Mouse (Mus musculus): ENCODE data around the gene Rbm8a.
"Not testable (repeated sequence)": the region's sequence is repeated elsewhere in the genome, so short reads cannot be mapped to it uniquely, and the experiment has no call there.

The Rbm8a gene

DNA sequence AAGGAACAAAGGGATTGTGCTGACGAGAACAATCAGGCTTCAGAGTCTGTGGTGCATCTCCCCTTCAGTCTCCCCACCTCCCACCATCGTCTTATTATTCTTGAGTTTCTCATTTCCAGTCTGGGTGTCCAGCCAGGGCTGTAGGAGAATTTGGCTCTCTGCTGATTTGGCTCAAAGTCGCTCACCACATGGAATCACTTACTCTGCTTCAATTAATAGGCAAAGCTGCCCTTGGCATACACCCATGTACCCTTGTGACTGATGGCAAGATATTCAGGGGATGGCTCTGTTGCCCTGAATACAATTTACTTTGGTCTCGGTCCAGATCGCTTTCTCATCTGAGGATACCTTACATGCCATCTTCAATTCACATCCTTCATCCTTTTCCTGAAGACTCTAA lies 26.4 kb upstream of the Rbm8a start:
- DNase-seq (ENCODE audit: low spot score in 2 of 2): no peak

DNA sequence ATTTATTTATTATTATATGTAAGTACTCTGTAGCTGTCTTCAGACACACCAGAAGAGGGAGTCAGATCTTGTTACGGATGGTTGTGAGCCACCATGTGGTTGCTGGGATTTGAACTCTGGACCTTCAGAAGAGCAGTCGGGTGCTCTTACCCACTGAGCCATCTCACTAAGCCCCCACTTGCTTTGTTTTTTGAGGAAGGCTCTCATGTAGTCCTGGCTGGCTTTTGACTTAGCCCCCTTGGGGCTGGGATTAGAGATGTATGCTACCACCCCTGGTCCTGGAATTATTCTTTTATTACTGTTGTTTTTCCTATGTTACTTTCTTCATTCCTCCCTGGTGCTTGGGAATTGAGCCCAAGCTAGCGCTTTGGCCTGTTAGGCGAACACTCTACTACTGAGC lies 23.7 kb upstream of the Rbm8a start:
- not testable (repeated sequence) for DNase-seq (ENCODE audit: low spot score in 2 of 2)

DNA sequence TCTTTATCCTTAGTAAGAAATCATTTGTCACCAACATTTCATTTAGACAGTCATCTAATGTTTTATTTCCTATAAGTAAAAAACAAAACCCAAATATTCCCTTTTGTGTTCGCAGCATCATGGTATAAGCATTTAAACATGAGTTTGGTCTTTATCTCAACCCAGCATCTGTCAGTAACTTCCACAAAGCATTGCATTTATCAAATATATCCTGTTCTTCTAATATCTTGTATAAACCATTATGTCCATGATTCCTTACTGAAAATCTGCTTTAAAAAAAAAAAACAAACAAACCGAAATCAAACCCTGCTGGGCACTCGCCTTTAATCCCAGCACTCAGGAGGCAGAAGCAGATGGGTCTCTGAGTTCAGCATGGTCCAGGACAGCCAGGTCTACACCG lies 23.1 kb upstream of the Rbm8a start:
- no peak for DNase-seq (ENCODE audit: low spot score in 2 of 2)

DNA sequence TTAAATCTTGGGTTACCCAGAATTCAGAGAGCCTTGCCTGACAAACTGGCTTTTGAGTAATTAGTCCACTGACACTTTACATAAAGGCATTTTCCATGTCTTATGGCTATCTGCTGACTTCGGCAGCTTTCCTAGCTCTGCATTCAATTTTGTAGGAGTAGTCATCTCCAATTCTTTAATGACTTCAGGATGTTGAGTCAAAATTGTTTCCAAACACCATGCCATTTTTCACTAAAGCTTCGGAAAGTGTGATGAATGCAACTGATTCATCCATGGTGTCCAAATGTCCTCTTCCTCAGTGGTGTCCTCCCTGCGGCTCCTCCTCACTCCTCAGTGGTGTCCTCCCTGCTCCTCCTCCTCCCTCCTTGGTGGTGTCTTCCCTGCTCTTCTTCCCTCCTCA lies 11.8 kb upstream of the Rbm8a start:
- DNase-seq (ENCODE audit: low spot score in 2 of 2): no peak

DNA sequence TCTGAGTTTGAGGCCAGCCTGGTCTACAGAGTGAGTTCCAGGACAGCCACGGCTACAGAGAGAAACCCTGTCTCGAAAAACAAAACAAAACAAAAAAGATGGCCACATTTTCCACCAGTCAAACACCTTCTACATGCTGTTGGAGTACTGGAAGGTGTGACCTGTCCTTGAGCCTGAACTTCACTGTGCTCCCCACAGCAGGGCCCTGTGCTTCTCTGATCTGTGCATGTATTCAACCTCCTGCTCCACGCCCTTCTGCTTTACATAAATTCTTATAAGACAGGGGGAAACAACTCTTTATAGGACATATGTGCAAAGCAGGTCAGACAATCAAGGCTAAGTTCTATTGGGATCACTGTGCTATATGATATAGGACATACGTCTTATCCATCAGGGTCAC lies 6.5 kb upstream of the Rbm8a start:
- DNase-seq (ENCODE audit: low spot score in 2 of 2): no peak

DNA sequence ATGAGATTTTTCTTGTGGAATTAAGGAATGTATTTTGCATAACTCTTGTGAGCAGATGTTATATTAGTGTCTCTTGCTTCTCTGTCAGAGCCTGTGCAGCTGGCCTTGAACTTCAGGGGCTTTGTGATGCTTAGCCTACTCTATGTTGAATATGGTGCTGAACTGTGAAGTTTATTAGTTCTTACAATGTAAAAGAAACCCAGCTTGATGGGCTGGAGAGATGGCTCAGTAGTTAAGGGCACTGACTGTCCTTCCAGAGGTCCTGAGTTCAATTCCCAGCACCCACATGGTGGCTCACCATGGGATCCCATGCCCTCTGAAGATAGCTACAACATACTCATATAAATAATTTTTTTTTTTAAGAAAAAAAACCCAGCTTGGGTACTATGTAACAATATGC lies 2.3 kb downstream of the Rbm8a start:
- no peak for DNase-seq (ENCODE audit: low spot score in 2 of 2)

DNA sequence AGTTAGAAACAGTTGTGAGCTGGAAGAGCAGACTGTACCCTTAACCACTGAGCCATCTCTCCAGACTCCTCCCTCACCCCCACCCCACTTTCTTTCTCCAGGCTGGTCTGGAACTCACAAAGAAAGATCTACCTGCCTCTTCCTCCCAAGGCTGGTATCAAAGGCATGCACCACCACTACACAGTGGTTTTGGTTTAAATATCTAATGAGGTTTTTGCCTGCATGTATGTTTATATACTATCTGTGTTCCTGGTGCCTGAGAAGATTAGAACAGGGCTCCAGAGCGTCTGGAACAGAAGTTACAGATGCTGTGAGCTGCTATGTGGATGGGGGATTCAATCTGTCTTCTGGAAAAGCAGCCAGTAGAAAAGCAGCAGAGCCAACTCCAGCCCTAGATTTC lies 4.3 kb downstream of the Rbm8a start:
- no peak for DNase-seq (ENCODE audit: low spot score in 2 of 2)

DNA sequence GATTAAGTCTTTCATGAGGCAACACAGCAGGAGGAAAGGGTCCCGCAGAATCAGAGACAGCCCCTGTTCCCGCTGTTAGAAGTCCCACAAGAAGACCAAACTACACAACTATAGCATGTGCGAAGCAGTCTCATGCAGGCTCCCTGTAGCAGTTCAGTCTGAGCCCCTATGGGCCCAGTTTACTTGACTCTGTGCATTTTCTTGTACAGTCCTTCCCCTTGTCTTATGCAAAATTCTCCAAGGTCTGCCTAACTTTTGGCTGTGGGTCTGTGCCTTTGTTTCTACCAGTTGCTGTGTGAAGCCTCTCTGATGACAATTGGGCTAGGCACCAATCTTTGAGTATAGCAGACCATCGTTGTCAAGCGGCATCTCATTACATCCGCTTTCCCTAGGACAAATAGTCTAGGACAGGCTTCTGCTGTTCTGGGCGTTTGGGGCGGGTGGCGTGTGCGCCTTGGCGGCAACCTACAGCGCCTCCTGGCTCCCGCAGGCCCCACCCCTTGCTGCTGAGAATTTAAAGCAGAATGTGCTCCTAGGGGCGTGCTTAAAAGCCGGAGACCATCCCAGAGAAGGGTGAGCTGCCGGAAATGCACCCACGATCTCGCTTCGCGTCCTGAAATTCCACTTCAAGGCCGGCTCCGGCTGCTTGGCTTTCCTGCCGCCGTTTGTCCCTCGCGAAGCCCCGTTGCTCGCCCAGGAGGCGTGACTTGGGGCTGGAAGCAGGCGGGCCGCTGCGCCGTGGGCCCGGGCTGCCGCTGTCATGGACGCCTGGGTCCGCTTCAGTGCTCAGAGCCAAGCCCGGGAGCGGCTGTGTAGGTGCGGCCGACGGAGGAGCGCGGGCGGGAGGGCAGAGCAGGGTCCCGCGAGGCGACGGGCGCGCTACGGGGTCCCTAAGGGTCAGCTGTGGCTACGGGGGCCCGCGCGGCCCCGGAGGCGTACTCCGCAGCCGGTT lies 5.5 kb downstream of the Rbm8a start, which contains the start of the genes Pex11b and Gm42957:
TSS of gene Pex11b (plus strand) at position 449 of the 952 bp plus-strand sequence.
TSS of gene Gm42957 (plus strand) at position 547 of the 952 bp plus-strand sequence.
- DNase-seq (ENCODE audit: low spot score in 2 of 2): peak; percentile 72 to 76

DNA sequence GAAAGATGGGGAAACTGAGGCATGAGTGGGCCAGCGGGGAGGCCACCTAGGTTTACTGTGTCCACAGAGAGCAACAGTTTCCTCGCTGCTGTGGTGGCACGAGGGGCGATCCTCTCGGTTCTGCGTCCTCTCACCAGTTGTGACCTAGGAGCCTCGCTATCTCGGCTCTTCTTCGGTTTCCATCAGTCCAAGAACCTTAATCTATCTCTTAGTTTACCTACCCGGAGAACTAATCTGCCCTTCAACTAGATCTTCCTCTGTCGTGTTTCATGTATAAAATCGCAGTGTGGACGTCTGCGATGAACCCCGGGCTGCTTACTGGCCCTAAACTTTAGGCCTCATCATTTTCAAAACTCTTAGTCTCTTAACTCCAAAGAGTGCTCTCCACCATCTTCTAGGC lies 6.2 kb downstream of the Rbm8a start:
- DNase-seq (ENCODE audit: low spot score in 2 of 2): no peak

DNA sequence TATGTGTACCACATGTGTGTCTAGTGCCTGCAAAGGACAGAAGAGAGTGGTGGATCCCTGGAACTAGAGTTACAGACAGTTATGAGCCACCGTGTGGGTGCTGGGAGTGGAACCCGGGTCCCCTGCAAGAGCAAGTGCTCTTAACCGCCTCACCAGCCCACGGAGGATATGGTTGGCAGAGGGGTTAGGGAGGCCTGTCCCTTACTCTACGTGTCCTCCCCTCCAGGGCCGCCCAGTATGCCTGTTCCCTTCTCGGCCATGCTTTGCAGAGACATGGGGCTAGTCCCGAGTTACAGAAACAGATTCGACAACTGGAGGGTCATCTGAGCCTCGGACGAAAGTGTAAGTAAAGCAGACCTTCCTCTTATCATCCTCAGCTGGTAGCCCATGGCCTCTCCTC lies 6.7 kb downstream of the Rbm8a start:
- DNase-seq (ENCODE audit: low spot score in 2 of 2): no peak

DNA sequence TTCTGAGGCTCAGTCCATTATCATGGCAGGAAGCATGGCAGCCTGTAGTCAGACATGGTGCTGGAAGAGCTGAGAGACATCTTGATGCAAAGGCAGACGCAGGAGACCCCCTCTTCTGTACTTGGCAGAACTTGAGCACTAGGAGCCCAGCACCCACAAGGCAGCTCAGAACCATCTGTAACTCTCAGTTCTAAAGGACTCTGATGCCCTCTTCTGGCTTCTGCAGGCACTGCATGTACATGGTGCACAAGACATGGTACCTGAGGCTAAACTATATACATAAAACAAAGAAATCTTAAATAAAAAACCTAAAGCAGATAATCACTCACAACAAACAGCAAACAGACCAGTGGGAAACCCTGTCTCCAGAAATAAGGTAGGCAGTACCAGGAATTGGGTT lies 9.5 kb downstream of the Rbm8a start:
- DNase-seq (ENCODE audit: low spot score in 2 of 2): peak; percentile 56 to 70

DNA sequence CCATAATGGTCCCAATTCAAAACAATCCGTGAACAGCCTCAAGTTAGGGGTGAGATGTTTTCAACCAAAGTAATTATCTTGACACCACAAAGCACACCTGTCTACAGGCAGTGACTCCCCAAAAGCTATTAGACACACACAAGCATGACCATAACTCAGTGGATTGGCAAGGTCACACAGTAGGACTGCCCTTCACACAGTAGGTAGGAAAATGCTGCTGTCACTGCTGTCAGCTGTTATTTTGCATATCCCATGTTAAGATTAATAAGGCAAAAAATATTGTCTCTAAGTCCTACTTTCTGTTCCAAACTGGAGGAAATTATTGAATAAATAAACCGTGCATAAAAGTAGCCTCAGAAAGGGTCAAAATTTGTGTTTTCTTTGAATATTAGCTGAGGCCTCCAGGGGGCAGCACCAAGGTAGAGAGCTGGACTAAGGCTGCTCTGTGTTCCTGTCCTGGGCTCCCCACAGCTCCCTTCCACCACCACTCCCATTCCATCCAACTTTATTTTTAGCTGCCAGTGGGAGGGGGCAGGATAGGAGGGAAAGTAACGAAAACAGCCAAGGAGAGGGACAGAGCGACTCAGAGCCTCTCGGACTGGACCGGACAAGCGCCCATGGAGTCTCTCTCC lies 15.4 kb downstream of the Rbm8a start, which contains the start of gene Itga10:
TSS of gene Itga10 (plus strand) at position 567 of the 632 bp plus-strand sequence.
- no peak for DNase-seq (ENCODE audit: low spot score in 2 of 2)

DNA sequence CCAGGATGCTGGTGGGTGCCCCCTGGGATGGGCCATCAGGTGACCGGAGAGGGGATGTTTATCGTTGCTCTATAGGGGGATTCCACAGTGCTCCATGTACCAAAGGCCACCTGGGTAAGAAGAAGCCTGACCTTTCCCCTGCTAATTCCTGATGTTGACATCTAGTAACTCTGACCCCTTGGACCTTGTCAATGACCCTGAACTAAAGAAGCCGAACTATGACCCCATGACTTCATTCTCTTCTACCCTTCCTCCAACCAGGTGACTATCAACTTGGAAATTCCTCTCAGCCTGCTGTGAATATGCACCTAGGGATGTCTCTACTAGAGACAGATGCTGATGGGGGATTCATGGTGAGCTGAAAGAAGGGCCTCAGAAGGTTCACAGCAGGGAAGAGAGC lies 17.6 kb downstream of the Rbm8a start:
- DNase-seq (ENCODE audit: low spot score in 2 of 2): no peak

DNA sequence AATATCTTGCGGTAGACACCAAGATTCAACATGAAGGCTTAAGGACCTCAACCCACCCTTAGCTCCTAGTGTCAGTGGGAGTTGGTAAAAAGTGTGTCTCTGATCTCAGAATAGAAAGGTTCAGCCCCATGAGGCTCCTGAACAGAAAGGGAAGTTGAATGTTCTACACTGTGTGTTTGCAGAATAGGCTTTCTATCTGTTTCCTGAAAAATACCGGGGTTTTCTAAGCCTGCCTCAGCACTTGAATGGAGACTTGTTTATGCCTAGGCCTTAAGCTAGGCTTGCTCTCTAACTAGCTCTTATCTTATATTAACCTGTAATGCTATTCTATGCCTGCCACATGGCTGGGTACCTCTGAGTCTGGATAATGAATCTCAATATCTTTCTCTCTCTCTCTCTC lies 31.2 kb downstream of the Rbm8a start:
- no peak for DNase-seq (ENCODE audit: low spot score in 2 of 2)

DNA sequence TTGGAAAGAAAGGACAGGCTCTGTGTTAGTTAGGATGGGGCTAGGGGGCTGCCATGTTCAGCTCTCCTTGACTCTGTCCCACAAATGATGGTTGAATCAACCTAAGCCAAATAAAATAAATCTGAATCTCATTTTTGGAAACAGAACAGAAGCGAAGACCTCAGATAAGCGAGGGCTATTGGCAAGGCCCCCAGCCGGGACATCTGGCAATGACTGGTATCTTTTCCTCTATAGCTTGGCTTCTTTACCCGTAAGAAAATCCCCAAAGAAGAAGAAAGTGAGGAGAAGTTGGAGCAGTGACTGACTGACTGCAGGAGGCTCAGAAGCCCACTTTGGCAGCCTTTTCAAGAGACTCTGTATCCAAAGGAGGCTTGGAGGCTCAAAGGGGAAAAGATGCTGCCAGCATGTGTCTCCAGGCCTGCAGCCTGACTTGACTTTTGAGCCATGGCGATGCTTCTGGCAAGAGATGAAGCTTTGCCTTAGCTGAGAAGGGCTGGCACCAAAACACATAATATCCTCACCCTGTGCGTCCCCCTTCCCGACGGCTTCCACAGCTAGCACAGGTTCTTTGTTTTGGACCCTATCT lies 33.1 kb downstream of the Rbm8a start:
- DNase-seq (ENCODE audit: low spot score in 2 of 2): no peak

DNA sequence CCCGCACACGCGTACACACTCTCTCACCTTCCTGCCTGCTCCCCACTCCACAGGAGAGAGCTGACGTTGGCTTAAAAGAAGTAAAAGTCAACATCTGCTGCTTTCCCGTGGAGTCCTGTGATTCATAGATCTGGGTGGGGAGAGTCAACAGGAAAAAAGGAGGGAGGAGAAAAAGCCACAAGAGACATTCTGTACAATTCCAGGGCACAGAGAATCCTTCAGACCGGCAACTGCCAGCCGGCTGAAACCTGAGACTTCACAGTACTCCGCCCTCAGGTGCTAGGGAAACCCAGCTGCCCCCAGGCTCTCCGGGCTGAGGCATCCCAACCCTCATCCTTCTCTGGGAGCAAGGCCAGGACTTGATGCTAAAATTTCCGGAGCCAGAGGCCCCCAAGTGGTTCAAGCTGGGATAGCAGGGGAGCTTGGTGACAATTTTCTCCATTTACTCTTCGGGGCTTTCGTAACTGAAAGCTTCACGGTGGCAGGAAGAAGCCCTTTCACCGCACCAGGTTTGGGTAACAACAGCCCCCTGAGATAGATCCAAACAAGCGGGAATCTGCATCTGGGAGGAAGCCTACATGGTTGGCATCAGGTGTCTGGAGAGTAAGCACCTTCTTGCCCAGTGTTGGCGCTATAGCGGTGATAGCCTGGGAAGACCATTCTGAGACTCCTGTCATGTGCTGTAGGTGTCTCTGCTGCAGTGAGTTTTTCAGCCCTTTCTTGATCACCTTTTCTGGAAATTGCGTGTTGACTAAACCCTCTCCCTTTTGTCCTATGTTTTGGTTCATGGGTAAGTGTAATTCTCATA lies 33.9 kb downstream of the Rbm8a start:
- DNase-seq (ENCODE audit: low spot score in 2 of 2): peak; percentile 16 to 58

DNA sequence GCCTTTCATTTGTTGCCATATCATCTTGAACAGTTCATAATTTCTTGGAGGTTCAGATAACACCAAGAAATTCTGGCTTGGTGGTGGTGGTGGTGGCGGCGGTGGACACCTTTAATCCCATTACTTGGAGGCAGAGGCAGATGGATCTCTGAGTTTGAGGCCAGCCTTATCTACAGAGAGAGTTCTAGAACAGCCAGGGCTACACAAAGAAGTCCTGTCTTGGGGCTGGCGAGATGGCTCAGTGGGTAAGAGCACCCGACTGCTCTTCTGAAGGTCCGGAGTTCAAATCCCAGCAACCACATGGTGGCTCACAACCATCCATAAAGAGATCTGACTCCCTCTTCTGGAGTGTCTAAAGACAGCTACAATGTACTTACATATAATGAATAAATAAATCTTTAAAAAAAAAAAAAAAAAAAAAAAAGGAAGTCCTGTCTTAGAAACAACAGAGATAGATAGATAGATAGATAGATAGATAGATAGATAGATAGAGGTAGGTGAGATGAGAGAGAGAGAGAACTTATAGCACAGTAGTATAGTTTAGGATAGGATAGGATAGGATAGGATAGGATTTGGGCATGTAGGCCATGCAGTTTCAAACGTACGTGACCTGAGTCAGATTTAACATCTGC lies 36.1 kb downstream of the Rbm8a start:
- DNase-seq (ENCODE audit: low spot score in 2 of 2): not testable (repeated sequence)

DNA sequence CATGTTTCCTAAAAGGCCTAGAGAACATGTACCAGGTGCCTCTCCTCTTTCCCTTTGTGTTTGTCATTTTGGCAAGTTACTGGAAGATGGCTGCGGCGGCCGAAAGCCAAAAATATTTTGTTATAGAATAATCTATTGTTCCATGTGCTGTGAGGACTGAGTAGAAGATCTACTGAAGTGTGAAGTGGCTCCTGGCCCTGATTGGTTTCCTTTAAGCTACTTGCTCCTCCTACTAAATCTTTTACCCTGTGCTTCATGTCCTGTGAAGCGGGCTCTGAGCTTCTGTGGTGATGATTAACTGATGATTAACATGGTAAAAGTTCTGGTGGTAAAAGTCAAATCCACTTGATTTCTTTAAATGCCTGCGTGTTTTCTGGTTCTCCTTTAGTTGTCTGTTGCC lies 37.2 kb downstream of the Rbm8a start:
- DNase-seq (ENCODE audit: low spot score in 2 of 2): no peak

DNA sequence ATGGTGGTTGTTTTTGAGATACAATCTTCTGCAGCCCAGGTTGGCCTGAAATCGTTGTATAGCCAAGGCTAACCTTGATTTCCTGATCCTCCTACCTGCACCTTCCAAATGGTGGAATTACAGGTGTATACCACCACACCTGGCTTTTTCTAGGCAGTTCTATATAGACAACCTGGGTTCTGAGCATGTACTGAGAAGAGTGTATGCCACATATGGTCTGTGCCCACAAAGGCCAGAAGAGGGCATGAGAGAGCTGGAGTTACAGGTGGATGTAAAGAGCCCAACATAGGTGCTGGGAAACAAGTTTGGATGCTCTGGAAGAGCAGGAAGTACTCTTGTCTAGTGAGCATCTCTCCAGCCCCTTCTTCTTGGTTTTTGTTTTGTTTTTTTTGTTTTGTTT lies 37.6 kb downstream of the Rbm8a start:
- peak in 1 of 2 experiments; percentile 14 for DNase-seq (ENCODE audit: low spot score in 2 of 2)

DNA sequence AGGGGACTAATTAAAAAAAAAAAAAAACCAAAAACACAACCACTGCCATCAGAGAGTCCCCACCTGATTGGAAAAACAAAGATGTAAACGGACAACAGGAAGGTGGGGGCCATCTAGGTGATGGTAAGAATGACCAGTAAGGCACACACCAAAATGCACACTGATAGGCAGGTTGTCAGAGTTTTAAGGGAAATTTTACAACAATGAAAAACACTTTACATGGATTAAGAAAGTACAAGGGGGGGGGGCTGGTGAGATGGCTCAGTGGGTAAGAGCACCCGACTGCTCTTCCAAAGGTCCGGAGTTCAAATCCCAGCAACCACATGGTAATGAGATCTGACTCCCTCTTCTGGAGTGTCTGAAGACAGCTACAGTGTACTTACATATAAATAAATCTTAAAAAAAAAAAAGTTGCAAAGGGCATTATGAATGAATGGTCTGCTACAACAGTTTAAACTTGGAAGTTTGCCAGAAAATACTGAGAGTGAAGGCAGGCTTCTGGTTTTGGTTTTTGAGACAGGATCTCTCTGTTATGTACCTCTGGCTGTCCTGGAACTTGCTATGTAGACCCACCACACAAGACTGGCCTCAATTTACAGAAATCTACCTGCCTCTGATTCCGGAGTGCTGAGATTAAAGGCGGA lies 38.8 kb downstream of the Rbm8a start:
- DNase-seq (ENCODE audit: low spot score in 2 of 2): no peak
